Mouse (Mus musculus) testis, adult 2 months (tissue): ENCODE data around the gene Dpp7. TPM values are rescaled to one million over a fixed set of nuclear protein-coding genes. Genes with fewer than 3 reads are reported as not detected.

Experiments used
- H3K27ac ChIP-seq: fragments of 200-500 bp; 2 replicates; pipeline ENCODE4 v1.5.1; 2012; ENCODE audit warnings: low read depth, low read length; ENCODE audit not compliant: control insufficient read depth, insufficient read depth
- H3K27me3 ChIP-seq: fragments of 200-500 bp; 2 replicates; pipeline ENCODE4 v1.6.1; 2012; ENCODE audit warnings: mild to moderate bottlenecking, low read length, moderate library complexity; ENCODE audit not compliant: control insufficient read depth, insufficient read depth
- H3K36me3 ChIP-seq: fragments of 200-500 bp; 2 replicates; pipeline ENCODE4 v1.6.1; 2012; ENCODE audit warnings: mild to moderate bottlenecking, low read length; ENCODE audit not compliant: control insufficient read depth, insufficient read depth
- H3K4me1 ChIP-seq: fragments of 200-500 bp; 2 replicates; pipeline ENCODE4 v1.6.1; 2012; ENCODE audit warnings: low read length; ENCODE audit not compliant: control insufficient read depth, insufficient read depth
- H3K4me3 ChIP-seq: fragments of 200-500 bp; 2 replicates; pipeline ENCODE4 v1.5.1; 2012; ENCODE audit warnings: low read depth, mild to moderate bottlenecking, low read length, moderate library complexity, mixed read lengths; ENCODE audit not compliant: control insufficient read depth
- CTCF ChIP-seq: fragments of 200-500 bp; IDR thresholded peaks from 2 replicates; pipeline ENCODE4 v1.5.1; 2012; ENCODE audit warnings: low read depth, mild to moderate bottlenecking, inconsistent platforms, low read length, moderate library complexity; ENCODE audit not compliant: control insufficient read depth, insufficient read depth, insufficient replicate concordance
- POLR2A ChIP-seq: fragments of 200-500 bp; IDR thresholded peaks from 2 replicates; pipeline ENCODE4 v1.6.1; 2012; ENCODE audit warnings: low read depth, mild to moderate bottlenecking, inconsistent platforms, low read length, moderate library complexity; ENCODE audit not compliant: control insufficient read depth
- polyA plus RNA-seq: library from polyadenylated mRNA; depleted of rRNA; stranded (reverse); fragments of >200 nt; gene quantifications from 2 replicates; pipeline ENCODE4 v1.2.3, GENCODE M21; 2012

Dpp7 gene
- polyA plus RNA-seq, 1 experiment: 5.0 TPM

GRCm38 (mm10) chr2:25398065-25398464 lies 41.9 kb upstream of the Dpp7 start:
- H3K4me1 ChIP-seq: peaks cover 15% of the 10 kb centered on the region
- no peaks in the 10 kb centered on the region for H3K27me3 ChIP-seq
- TF ChIP-seq POLR2A (no peak), CTCF (no peak)

GRCm38 (mm10) chr2:25397010-25397409 lies 40.9 kb upstream of the Dpp7 start:
- H3K27ac ChIP-seq: no peak overlapping the region
- no peaks in the 10 kb centered on the region for H3K36me3 ChIP-seq
- TF ChIP-seq CTCF (no peak), POLR2A (no peak)
- no peak overlapping the region for H3K4me3 ChIP-seq
- H3K4me1 ChIP-seq: peaks cover 10% of the 10 kb centered on the region
- H3K27me3 ChIP-seq: no peaks in the 10 kb centered on the region

More at GRCm38 (mm10) chr2:25398065-25398464, 41.9 kb upstream of the Dpp7 start:
- no peak overlapping the region for H3K27ac ChIP-seq
- no peaks in the 10 kb centered on the region for H3K36me3 ChIP-seq
- no peak overlapping the region for H3K4me3 ChIP-seq

GRCm38 (mm10) chr2:25396597-25396983 lies 40.4 kb upstream of the Dpp7 start:
- Histone ChIP-seq H3K27ac (no peak overlapping the region), H3K27me3 (no peaks in the 10 kb centered on the region), H3K36me3 (no peaks in the 10 kb centered on the region), H3K4me3 (peak overlapping the region; percentile 67), H3K4me1 (peaks cover 10% of the 10 kb centered on the region)
- TF ChIP-seq POLR2A (no peak), CTCF (no peak)

- Histone ChIP-seq H3K4me1 (peaks cover 10% of the 10 kb centered on the region), H3K27me3 (no peaks in the 10 kb centered on the region), H3K36me3 (no peaks in the 10 kb centered on the region), H3K27ac (no peak within 1 kb of the TSS), H3K4me3 (peak within 1 kb of the TSS; percentile 67)
- TF ChIP-seq CTCF (no peak), POLR2A (no peak)
These were observed 39.8 kb upstream of the Dpp7 start, which contains the start of gene Entpd2 for GRCm38 (mm10) chr2:25395721-25396596. Gene Entpd2, plus strand, starts transcription at chr2:25395874.

GRCm38 (mm10) chr2:25394281-25395221 lies 38.4 kb upstream of the Dpp7 start:
- no peak overlapping the region for H3K4me3 ChIP-seq
- TF ChIP-seq CTCF (no peak), POLR2A (no peak)
- no peaks in the 10 kb centered on the region for H3K27me3 ChIP-seq
- no peaks in the 10 kb centered on the region for H3K36me3 ChIP-seq
- H3K27ac ChIP-seq: no peak overlapping the region
- peaks cover 10% of the 10 kb centered on the region for H3K4me1 ChIP-seq

GRCm38 (mm10) chr2:25391266-25391665 lies 35.1 kb upstream of the Dpp7 start:
- Histone ChIP-seq H3K36me3 (no peaks in the 10 kb centered on the region), H3K27me3 (no peaks in the 10 kb centered on the region), H3K27ac (no peak overlapping the region), H3K4me1 (peaks cover 8% of the 10 kb centered on the region), H3K4me3 (no peak overlapping the region)
- TF ChIP-seq POLR2A (no peak), CTCF (no peak)

GRCm38 (mm10) chr2:25384492-25384891 lies 28.3 kb upstream of the Dpp7 start:
- H3K36me3 ChIP-seq: no peaks in the 10 kb centered on the region
- TF ChIP-seq POLR2A (no peak), CTCF (no peak)
- no peaks in the 10 kb centered on the region; the same call in none of the 2 replicates for H3K4me1 ChIP-seq
- no peak overlapping the region for H3K27ac ChIP-seq
- no peak overlapping the region for H3K4me3 ChIP-seq
- H3K27me3 ChIP-seq: no peaks in the 10 kb centered on the region
